Mouse (Mus musculus) CD4-positive, CD25-positive, alpha-beta regulatory T cell, adult 4 months (primary cell): ENCODE results near the gene Pif1. TPM values are rescaled to one million over a fixed set of nuclear protein-coding genes. Genes with fewer than 3 reads are reported as not detected.

Source experiments
- ATAC-seq: one replicate; pipeline ENCODE4 v1.8.0; 2017
- polyA plus RNA-seq, 2 experiments: library from polyadenylated mRNA; unstranded; fragments of 100-300 nt; shearing (Covaris generic); gene quantifications; one replicate each; pipeline ENCODE4 v1.2.1; 2017

The Pif1 gene
- polyA plus RNA-seq, 2 experiments from 2014 or later: 0.73 to 1.1 TPM

GRCm38 (mm10) chr9:65640838-65641410 is 54.0 kb downstream of the Pif1 start:
- no peak for ATAC-seq

- no peak for ATAC-seq
Measured at GRCm38 (mm10) chr9:65641446-65642052, 54.6 kb downstream of the Pif1 start.

GRCm38 (mm10) chr9:65642546-65642945 is 55.6 kb downstream of the Pif1 start:
- no peak for ATAC-seq

GRCm38 (mm10) chr9:65644960-65645359 is 58.0 kb downstream of the Pif1 start:
- ATAC-seq: no peak

Other genes starting within 250 kb of the Pif1 start
- 1 to 10 TPM; 4.5 to 7.7 TPM for gene Pdcd7, start 241.1 kb upstream of the Pif1 start, polyA plus RNA-seq
- gene Ubap1l, start 226.1 kb upstream of the Pif1 start, polyA plus RNA-seq: not detected
- gene Kbtbd13, start 195.5 kb upstream of the Pif1 start, polyA plus RNA-seq: not detected
- gene Rasl12, start 188.7 kb upstream of the Pif1 start, polyA plus RNA-seq: not detected
- not detected for gene Slc51b, start 164.2 kb upstream of the Pif1 start, polyA plus RNA-seq
- 10 to 100 TPM; 29.3 to 31.7 TPM for gene Mtfmt, start 151.4 kb upstream of the Pif1 start, polyA plus RNA-seq
- 10 to 100 TPM; 76.6 to 78.9 TPM for gene Spg21, start 126.2 kb upstream of the Pif1 start, polyA plus RNA-seq
- under 1 TPM in 1 of 2 experiments, not detected in 1; 0.35 TPM for gene Ankdd1a, start 67.0 kb upstream of the Pif1 start, polyA plus RNA-seq
- gene Plekho2, start 7.1 kb upstream of the Pif1 start, polyA plus RNA-seq: 10 to 100 TPM; 53.6 to 81.0 TPM
- 1 to 10 TPM in 1 of 2 experiments, under 1 TPM in 1; 0.23 to 3.0 TPM for gene Rbpms2, start 42.5 kb downstream of the Pif1 start, polyA plus RNA-seq
- gene Oaz2, start 80.8 kb downstream of the Pif1 start, polyA plus RNA-seq: 10 to 100 TPM; 28.1 to 40.3 TPM
- gene Zfp609, start 240.4 kb downstream of the Pif1 start, polyA plus RNA-seq: 1 to 10 TPM; 2.7 TPM